Mouse (Mus musculus) heart, postnatal 0 days (tissue): ENCODE measurements around the gene Sfxn3.
A peak's percentile ranks its signal among the peaks of the same experiment; 100 is the strongest.

Source experiments
- CTCF ChIP-seq: IDR thresholded peaks from 2 replicates; pipeline ENCODE4 v1.5.1; 2016; ENCODE audit warnings: antibody characterized with exemption, control low read depth, low read depth
- EP300 ChIP-seq: IDR thresholded peaks from 2 replicates; pipeline ENCODE4 v1.6.1; 2016; ENCODE audit warnings: antibody characterized with exemption, low read depth

- no peak for TF ChIP-seq EP300
- peak; percentile 55 for TF ChIP-seq CTCF
Measured at GRCm38 (mm10) chr19:45076586-45077510, 29.5 kb downstream of the Sfxn3 start.
